Mouse (Mus musculus) midbrain, embryonic 13.5 days (tissue): ENCODE measurements around the gene Etnppl. TPM values are rescaled to one million over a fixed set of nuclear protein-coding genes. Genes with fewer than 3 reads are reported as not detected.

Experiments used
- ATAC-seq: fragments of 200-750 bp; cut with Nextera tagmentation; 2 replicates; pipeline ENCODE4 v1.8.0; 2017; ENCODE audit warnings: mild to moderate bottlenecking, moderate TSS enrichment, moderate library complexity
- H3K27ac ChIP-seq: fragments of 300-500 bp; sonication (generic); 2 replicates; pipeline ENCODE4 v1.5.1; 2015; ENCODE audit warnings: inconsistent platforms, mild to moderate bottlenecking, moderate library complexity
- H3K27me3 ChIP-seq: fragments of 300-500 bp; sonication (generic); 2 replicates; pipeline ENCODE4 v1.6.1; 2015; ENCODE audit warnings: mild to moderate bottlenecking, inconsistent platforms
- H3K36me3 ChIP-seq: fragments of 300-500 bp; sonication (generic); 2 replicates; pipeline ENCODE4 v1.6.1; 2015; ENCODE audit warnings: mild to moderate bottlenecking, inconsistent platforms
- H3K4me1 ChIP-seq: fragments of 300-500 bp; sonication (generic); replicated peaks from 2 replicates; pipeline ENCODE4 v1.6.1; 2015; ENCODE audit warnings: inconsistent platforms
- H3K4me2 ChIP-seq: fragments of 300-500 bp; sonication (generic); replicated peaks from 2 replicates; pipeline ENCODE4 v1.6.1; 2015; ENCODE audit warnings: moderate library complexity, mild to moderate bottlenecking, inconsistent platforms
- H3K4me3 ChIP-seq: fragments of 300-500 bp; sonication (generic); replicated peaks from 2 replicates; pipeline ENCODE4 v1.5.1; 2015; ENCODE audit warnings: mild to moderate bottlenecking, inconsistent platforms
- H3K9ac ChIP-seq: fragments of 300-500 bp; sonication (generic); replicated peaks from 2 replicates; pipeline ENCODE4 v1.6.1; 2015; ENCODE audit warnings: mild to moderate bottlenecking, inconsistent platforms
- H3K9me3 ChIP-seq: fragments of 300-500 bp; sonication (generic); 2 replicates; pipeline ENCODE4 v1.6.1; 2016; ENCODE audit warnings: mild to moderate bottlenecking, inconsistent platforms
- WGBS: fragments of 180-500 bp; shearing (Covaris S2); methylation state at CpG from one replicate; pipeline ENCODE4 v1.1.7; 2015; 5-methylcytosine and 5-hydroxymethylcytosine counted together
- polyA plus RNA-seq: library from polyadenylated mRNA; unstranded; fragments of >200 nt; fragmentation: Nextera tagmentation; extraction: Ambion mirVana; gene quantifications from 2 replicates; pipeline ENCODE4 v1.2.1, GENCODE M21; 2015

Gene Etnppl
- polyA plus RNA-seq, 1 experiment from 2014 or later = not detected

DNA sequence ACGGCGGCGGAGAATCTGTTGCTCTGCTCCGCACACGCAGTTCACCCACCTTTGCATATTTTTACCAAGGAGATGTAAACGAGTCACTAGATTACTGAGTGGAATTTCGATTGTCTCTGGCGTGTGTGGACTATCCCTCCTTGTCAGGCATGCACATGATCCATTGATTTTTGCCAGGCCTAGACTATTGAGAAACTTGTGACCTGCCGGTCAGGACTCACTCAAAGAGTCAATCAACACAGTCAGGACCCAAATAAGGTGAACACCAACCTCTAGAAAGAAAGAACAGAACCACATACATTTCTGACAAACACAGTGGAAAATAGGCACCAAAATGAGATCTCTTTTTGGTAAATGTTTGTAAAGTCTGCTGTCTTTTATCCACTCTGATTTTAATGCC, 2.8 kb upstream of the Etnppl start:
- H3K9ac ChIP-seq = no peak overlapping the region
- ATAC-seq = no peak
- no peak overlapping the region for H3K4me2 ChIP-seq
- H3K4me1 ChIP-seq = peaks cover 6% of the 10 kb centered on the region; the same call in 1 of the 2 replicates
- H3K36me3 ChIP-seq = no peaks in the 10 kb centered on the region
- no peak overlapping the region for H3K4me3 ChIP-seq
- no peaks in the 10 kb centered on the region; the same call in 1 of the 2 replicates for H3K27me3 ChIP-seq
- no peaks in the 10 kb centered on the region for H3K9me3 ChIP-seq
- WGBS = 90% methylated on average over 9 of the region's 9 CpGs
- no peak overlapping the region for H3K27ac ChIP-seq

- H3K27me3 ChIP-seq = no peaks in the 10 kb centered on the region; the same call in 1 of the 2 replicates
- 64% methylated on average over 8 of the region's 8 CpGs for WGBS
- ATAC-seq = no peak
These were observed 1.6 kb upstream of the Etnppl start for GRCm38 (mm10) chr3:130615625-130616024.

GRCm38 (mm10) chr3:130620517-130621146, 3.4 kb downstream of the Etnppl start:
- ATAC-seq = no peak
- 77% methylated on average over 12 of the region's 12 CpGs for WGBS

More at GRCm38 (mm10) chr3:130615625-130616024, 1.6 kb upstream of the Etnppl start:
- Histone ChIP-seq H3K4me1 (peaks cover 6% of the 10 kb centered on the region; the same call in 1 of the 2 replicates), H3K36me3 (no peaks in the 10 kb centered on the region), H3K4me2 (no peak overlapping the region), H3K9me3 (no peaks in the 10 kb centered on the region), H3K4me3 (no peak overlapping the region), H3K9ac (no peak overlapping the region), H3K27ac (no peak overlapping the region)

DNA sequence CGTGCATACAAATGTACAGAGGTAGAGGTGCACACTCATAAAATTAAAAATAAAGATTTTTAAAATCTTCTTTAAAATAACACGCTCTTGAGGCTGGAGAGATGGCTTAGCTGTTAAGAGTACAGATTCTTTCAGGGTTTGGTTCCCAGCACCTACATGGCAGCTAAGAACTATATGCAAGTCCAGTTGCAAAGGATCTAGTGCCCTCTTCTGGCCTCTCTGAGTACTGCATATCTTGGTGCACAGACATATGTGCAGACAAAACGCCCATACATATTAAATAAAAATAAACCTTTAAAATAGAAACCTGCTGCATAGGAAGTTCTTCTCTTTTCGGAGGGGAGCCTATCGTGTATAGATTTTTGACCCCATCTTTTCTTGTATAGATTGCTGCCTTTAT, 11.1 kb downstream of the Etnppl start:
- H3K4me3 ChIP-seq = no peak overlapping the region
- ATAC-seq = no peak
- H3K27ac ChIP-seq = no peak overlapping the region
- 94% methylated on average over 5 of the region's 5 CpGs for WGBS
- no peak overlapping the region for H3K4me2 ChIP-seq
- no peaks in the 10 kb centered on the region for H3K4me1 ChIP-seq
- H3K9me3 ChIP-seq = peaks cover 4% of the 10 kb centered on the region; the same call in 1 of the 2 replicates
- H3K36me3 ChIP-seq = no peaks in the 10 kb centered on the region
- no peaks in the 10 kb centered on the region for H3K27me3 ChIP-seq
- H3K9ac ChIP-seq = no peak overlapping the region

More at GRCm38 (mm10) chr3:130620517-130621146, 3.4 kb downstream of the Etnppl start:
- H3K9me3 ChIP-seq = no peaks in the 10 kb centered on the region
- H3K27me3 ChIP-seq = no peaks in the 10 kb centered on the region; the same call in 1 of the 2 replicates
- peaks cover 6% of the 10 kb centered on the region; the same call in 1 of the 2 replicates for H3K4me1 ChIP-seq
- H3K36me3 ChIP-seq = no peaks in the 10 kb centered on the region
- H3K27ac ChIP-seq = no peak overlapping the region
- no peak overlapping the region for H3K9ac ChIP-seq
- no peak overlapping the region for H3K4me2 ChIP-seq
- H3K4me3 ChIP-seq = no peak overlapping the region

GRCm38 (mm10) chr3:130633859-130634258, 16.6 kb downstream of the Etnppl start:
- Histone ChIP-seq H3K36me3 (no peaks in the 10 kb centered on the region), H3K4me3 (no peak overlapping the region), H3K4me2 (no peak overlapping the region), H3K27ac (no peak overlapping the region), H3K9me3 (no peaks in the 10 kb centered on the region), H3K27me3 (no peaks in the 10 kb centered on the region), H3K9ac (no peak overlapping the region), H3K4me1 (no peaks in the 10 kb centered on the region)
- no peak for ATAC-seq
- 80% methylated on average over 5 of the region's 5 CpGs for WGBS

DNA sequence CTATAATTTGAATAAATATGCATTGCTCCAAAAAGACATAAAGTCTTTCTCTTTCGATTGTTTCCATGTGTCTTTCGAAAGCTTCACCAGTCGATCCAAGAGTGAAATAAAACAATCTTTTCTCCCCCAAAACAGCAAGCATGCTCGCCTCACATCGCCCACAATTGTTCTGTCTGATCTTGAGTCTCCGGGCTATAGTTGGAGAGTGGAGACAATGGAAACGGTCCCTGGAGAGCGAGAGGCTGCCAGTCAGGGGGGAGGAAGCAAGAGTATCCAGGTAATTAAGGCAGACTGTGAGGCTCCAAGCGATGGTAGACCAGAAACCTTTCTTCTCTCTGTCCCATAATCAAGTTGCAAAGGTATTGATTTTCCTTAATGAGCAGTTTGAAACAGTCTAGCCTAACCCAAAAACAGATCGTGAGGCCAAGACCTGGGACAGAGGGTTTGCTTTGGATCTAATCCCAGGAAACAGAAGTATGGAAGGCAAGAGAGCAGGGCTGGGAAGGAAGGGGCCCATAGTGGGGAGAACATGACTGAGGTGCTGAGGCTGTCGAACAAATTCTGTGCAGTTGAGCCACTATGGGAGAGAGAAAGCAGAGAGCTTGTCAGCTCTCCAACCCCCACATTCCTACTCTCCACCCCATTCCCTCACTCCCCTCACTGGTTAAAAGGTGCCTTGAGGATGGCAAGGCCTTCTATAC, 29.0 kb downstream of the Etnppl start:
- no peaks in the 10 kb centered on the region for H3K27me3 ChIP-seq
- no peaks in the 10 kb centered on the region for H3K4me1 ChIP-seq
- no peak overlapping the region for H3K4me3 ChIP-seq
- no peaks in the 10 kb centered on the region for H3K36me3 ChIP-seq
- H3K9me3 ChIP-seq = no peaks in the 10 kb centered on the region
- 70% methylated on average over 11 of the region's 11 CpGs for WGBS
- no peak for ATAC-seq
- H3K4me2 ChIP-seq = no peak overlapping the region
- H3K27ac ChIP-seq = no peak overlapping the region
- no peak overlapping the region for H3K9ac ChIP-seq

DNA sequence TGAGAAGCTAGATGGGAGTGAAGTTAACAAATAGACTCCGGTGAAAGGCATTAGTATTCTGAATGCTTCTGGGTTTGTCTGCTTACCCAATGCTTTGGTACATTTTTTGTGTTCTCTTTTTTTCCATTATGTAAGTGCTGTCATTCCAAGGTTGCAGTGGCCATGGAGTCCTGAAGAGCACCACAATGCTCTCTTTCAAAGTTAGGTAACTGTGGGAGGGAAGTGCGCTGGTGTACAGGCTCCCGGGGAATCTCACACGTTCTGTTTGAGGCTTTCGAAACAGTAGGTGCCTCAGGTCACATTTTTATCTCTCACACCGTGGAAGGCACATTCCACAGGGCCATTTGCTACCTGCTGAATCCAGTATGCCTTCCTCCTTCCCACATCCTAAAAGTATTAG, 32.3 kb downstream of the Etnppl start:
- Histone ChIP-seq H3K4me2 (no peak overlapping the region), H3K9ac (no peak overlapping the region), H3K4me3 (no peak overlapping the region), H3K27ac (no peak overlapping the region), H3K9me3 (no peaks in the 10 kb centered on the region), H3K27me3 (no peaks in the 10 kb centered on the region), H3K4me1 (no peaks in the 10 kb centered on the region), H3K36me3 (no peaks in the 10 kb centered on the region)
- WGBS = 63% methylated on average over 6 of the region's 6 CpGs
- ATAC-seq = no peak

DNA sequence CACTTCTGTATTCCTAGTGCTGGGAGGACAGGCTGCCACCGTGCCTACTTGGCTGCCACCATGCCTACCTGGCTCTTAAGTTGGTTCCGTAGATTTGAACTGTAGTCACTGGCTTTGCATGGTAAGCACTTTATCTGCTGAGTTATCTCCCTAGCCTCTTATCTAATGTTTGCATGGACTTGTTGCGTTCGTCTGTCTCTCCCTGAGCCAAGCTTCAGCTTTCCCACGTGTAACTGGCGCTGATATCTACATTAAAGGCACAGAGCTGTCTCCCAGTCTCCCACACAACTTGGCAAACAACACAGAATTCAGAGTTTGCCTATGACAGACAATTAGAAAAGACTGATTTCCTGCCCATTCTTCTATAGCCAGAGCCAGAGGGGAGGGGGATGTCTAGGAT, 43.4 kb downstream of the Etnppl start:
- Histone ChIP-seq H3K4me2 (no peak overlapping the region), H3K9me3 (no peaks in the 10 kb centered on the region), H3K27ac (no peak overlapping the region), H3K9ac (no peak overlapping the region), H3K4me3 (no peak overlapping the region), H3K27me3 (no peaks in the 10 kb centered on the region), H3K36me3 (no peaks in the 10 kb centered on the region), H3K4me1 (no peaks in the 10 kb centered on the region)
- no peak for ATAC-seq
- 82% methylated on average over 6 of the region's 6 CpGs for WGBS

GRCm38 (mm10) chr3:130662496-130662895, 45.2 kb downstream of the Etnppl start:
- Histone ChIP-seq H3K27ac (no peak overlapping the region), H3K9me3 (no peaks in the 10 kb centered on the region), H3K36me3 (no peaks in the 10 kb centered on the region), H3K4me1 (no peaks in the 10 kb centered on the region), H3K9ac (no peak overlapping the region), H3K4me2 (no peak overlapping the region), H3K27me3 (no peaks in the 10 kb centered on the region), H3K4me3 (no peak overlapping the region)
- WGBS = 93% methylated on average over 3 of the region's 3 CpGs
- ATAC-seq = no peak

DNA sequence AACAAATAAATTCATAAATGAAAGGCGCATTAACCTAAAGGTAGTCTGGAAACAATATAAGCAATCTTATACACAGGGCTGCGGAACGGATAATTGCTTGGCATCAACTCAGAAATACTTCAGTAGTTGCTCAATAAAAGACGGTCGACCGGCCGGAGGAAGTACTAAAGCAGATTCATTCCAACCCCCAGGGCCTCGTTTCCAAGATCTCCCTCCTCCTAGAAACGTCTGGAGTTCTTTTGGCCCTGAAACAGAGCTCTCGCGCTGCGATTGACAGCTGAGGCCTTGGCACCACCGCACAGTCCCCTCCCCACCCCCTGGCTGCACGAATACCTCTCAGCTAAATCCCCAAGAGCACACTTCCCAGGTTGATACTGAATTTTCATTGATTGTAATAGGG, 54.0 kb downstream of the Etnppl start:
- Histone ChIP-seq H3K4me2 (no peak overlapping the region), H3K27ac (no peak overlapping the region), H3K36me3 (no peaks in the 10 kb centered on the region), H3K27me3 (no peaks in the 10 kb centered on the region), H3K9ac (no peak overlapping the region), H3K9me3 (no peaks in the 10 kb centered on the region), H3K4me1 (no peaks in the 10 kb centered on the region), H3K4me3 (no peak overlapping the region)
- ATAC-seq = no peak
- 64% methylated on average over 14 of the region's 14 CpGs for WGBS

DNA sequence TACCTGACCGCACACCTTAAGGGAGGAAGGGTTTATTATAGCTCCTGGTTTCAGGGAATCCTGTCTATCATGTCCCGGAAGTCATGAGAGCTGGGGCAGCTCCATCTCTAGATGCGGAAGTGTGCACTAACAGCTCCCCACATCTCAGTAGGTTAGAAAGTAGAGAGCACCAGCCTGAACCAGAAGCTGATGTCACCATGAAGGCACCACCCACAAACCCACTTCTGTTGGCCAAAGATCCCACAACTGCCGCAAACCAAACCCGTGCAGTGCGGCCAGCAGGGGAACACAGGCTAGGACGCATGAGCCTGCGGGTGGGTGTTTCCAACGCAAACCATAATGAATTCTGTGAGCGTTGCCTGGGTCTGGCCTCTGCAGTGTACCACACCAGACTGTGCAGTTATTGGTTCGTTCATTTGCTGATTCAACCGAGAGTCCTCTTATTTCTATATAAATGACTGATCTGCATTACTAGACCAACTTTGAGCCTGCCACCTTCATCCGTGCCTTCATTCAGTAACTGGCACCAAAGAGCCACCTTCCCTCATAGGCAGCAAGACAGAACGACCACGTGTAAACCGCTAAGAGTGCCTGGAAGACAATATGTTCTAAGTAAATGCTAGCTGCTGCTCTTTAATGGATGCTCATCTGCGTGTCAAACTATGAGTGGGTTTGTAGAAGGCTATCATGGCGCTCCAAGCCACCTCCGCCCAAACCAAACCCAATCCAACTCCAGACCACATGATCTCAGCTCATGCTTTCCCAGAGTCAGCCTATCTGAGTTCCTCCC, 60.6 kb downstream of the Etnppl start:
- no peaks in the 10 kb centered on the region for H3K9me3 ChIP-seq

DNA sequence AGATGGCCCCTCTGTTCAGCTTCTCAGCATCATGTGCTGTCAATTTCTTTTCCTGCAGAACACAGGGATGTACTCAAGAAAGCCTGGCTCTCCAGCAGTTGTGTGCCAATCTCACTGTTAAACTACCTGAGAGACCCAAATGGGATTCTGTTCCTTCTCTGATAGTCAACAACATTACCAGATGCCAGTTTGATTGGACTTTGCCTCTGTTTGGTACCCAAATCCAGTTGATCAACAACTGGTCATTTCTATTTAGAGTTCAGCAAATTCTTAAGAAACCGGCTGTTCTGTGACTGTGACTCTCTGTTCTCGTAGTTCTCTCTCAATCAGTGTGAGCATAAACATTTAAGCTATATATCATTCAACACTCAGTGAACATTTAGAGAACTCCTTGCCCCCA, 64.0 kb downstream of the Etnppl start:
- Histone ChIP-seq H3K27ac (no peak overlapping the region), H3K4me1 (no peaks in the 10 kb centered on the region), H3K4me2 (no peak overlapping the region), H3K9ac (no peak overlapping the region), H3K9me3 (no peaks in the 10 kb centered on the region), H3K36me3 (no peaks in the 10 kb centered on the region), H3K4me3 (no peak overlapping the region), H3K27me3 (no peaks in the 10 kb centered on the region)
- 90% methylated on average over 2 of the region's 2 CpGs for WGBS
- no peak for ATAC-seq

More for the DNA sequence above, 60.6 kb downstream of the Etnppl start:
- ATAC-seq = no peak
- H3K27ac ChIP-seq = no peak overlapping the region
- H3K9ac ChIP-seq = no peak overlapping the region
- WGBS = 95% methylated on average over 19 of the region's 19 CpGs
- no peaks in the 10 kb centered on the region for H3K4me1 ChIP-seq
- no peaks in the 10 kb centered on the region for H3K36me3 ChIP-seq
- no peaks in the 10 kb centered on the region for H3K27me3 ChIP-seq
- no peak overlapping the region for H3K4me3 ChIP-seq
- H3K4me2 ChIP-seq = no peak overlapping the region
